Mouse (Mus musculus): Measurements from ENCODE around the gene Gm20696.

Gene Gm20696

DNA sequence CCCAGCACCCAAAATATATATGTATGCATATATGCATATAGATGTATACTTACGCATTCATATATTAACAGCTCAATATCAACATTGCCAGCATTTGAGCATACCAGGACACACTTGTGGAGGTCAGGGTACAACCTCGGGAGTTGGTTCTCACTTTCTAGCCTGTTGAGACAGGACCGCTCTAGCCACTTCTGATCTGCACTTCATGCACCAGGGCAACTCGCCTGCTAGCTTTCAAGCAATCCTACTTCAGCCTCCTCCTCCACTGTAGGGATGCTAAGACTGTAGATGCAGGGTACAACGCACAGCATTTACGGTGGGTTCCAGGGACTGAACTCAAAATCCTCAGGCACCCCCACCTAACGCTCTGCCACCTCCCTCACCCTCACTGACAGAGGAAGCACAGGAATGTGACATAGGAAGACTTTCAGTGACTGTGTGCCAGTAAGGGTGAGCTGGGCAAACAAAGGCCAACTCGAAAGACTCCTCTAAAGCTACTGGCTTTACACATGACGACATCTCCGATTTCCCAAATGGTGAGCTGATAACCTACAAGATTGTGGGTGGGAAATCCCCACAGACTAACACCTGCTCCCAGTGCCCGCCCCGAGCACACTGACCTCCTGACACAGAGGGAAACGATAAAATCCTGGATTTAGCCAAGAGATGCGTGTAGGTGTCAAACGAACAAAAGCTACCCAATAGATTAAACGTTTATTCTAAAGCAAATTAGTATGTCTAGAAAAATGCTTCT is 237.0 kb downstream of the Gm20696 start:
- DNase-seq: no peak

DNA sequence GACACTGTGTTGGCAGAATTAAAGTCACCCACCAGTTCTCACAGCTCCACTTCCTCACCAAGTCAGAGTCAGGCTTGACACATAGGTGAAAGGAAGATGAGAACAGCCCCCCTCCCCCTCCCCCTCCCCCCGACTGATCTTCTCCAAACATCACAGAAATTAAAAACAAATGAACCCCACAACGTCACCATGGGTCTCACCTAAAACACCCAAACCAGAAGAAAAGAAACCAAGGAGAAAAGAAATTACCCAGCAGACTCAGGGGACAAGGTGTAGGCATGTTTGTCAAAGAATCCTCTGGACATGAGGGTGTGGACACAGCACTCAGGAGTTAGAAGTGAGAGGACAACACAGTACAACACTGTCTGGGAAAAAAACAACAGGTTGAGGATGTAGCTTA is 237.6 kb downstream of the Gm20696 start:
- no peak for DNase-seq

DNA sequence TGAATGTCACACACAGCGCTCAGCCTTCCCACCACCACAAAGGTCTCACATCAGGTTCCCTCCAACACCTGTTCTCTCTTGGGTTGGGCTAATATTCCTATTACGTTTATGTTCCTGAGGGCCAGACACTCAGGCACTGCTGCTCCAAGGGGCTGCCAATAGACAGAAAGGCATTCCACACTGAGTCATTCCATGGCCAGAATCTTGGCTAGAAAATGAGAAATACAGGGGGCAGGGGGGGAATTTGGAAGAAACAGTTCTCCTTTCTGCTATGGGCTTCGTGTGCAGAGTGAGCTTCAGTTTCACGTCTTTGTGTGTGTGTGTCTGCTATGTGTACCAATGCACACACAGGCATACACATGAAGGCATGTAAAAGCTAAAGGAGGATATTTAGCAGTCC is 239.3 kb downstream of the Gm20696 start:
- DNase-seq: no peak

DNA sequence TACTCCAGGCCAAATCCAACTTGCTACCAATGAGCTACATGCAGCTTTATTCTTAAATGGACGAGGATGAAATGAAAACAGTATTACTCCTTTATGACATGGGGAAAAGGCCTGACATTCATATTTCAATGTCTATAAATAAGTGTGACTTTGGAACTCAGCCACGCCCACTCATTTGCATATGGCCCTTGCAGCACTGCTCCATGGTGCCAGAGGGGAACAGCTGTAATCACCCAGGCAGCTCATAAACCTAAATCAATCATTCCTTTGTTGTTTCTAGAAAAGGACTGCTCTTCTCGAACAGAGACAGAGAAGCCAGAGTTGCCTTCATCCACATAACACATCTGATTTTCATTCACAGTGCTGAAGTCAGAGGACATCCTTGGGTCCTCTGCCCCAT is 241.6 kb downstream of the Gm20696 start:
- DNase-seq: no peak

DNA sequence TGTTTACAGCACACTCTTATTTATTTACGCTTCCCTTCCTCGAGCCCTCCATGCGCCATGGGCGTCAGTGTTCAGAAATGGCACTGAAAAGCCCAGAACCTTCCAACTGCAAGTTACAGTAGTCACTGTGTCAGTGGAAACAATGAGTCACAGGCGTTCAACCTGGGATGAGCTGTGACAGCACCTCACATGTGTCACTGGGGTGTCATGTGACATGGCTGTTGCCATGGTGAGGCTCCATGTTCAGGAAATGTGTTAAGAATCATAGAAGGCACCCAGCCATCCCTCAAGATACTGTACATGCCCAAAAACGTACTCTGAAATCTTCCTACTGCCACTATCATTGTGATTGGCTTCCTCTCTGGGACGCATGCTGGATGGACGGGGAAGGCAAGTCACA is 245.9 kb downstream of the Gm20696 start:
- no peak for DNase-seq

DNA sequence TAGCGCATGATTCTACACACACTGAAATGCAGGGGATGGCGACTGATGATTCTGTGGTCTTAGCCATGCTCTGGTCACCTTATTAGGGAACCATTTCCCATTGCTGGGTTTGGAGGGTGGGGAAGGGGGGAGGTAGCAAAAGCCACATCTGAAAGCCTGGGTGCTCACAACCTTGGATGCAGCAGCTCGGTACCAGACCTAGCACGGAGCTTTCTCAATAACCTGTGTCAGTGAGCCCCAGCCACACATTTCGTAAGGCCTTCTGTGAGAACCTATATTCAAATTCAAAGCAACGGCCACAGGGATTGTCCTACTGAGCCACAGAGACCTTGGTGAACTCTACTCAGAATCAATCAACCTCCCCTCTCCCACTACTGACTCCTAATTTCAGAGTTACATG is 254.0 kb downstream of the Gm20696 start:
- DNase-seq: no peak

DNA sequence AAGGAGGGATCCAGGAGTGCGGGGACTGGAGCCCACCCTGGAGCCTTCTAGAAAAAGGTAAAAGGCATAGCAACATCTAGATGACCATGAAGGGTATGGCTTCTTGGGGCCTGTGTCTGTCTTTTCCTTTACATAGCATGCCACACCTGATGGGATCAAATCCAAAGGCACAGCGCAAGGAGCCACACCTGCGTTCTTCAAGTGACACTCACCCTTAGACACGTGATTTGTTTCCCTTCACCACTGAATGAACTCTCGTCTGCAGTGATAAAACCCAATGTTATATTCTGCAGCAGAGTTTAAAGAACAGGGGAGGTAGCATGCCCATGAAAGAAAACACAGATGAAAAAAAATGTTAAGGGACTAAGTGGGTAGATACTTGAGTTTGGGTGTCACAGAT is 257.0 kb downstream of the Gm20696 start:
- DNase-seq: no peak

DNA sequence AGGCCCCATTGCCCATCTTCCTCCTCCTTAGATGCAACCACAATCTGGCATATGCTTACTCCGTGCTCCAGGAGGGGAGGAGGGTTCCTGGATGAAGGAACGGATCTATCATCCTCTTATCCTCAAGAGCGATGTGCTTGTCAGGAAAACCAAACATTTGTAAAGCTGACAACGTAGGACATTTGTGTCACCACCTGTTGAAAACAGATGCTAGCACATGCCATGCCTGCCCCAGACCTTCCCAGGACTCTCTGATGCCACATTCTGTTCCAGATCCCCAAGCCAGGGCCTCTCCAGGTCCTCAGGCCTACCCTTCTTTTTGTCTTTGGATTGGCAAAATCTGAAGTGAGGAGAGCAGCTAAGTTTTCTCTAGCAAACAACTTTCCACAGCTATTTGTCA is 257.7 kb downstream of the Gm20696 start:
- no peak for DNase-seq

DNA sequence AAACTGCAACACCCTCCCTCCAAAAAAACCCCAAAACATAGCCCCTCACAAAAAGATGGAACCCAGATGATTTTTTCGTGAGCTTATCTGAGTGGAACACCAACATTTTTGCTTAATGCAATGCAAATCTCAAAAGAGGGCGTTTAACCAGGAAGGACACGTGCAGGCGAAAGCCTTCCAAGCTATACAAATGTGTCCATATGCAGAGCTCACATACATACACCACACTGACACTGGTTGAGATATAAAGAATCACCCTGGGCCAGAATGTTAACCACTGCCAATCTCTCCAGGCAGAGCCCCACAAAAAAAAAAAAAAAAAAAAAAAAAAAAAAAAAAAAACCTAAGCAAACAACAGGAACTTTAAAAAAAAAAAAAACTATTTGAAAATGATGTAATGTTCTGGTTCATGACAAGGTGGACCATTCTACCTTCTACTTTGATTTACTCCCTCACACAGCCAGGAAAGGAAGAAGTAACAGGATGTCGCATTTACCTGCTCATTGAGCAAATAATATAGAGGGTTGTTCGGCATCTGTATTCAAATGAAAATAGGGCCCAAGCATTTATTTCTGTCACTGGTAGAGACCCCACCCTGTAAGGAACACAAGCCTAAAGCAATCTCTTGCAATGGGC is 262.7 kb downstream of the Gm20696 start:
- DNase-seq: no peak

DNA sequence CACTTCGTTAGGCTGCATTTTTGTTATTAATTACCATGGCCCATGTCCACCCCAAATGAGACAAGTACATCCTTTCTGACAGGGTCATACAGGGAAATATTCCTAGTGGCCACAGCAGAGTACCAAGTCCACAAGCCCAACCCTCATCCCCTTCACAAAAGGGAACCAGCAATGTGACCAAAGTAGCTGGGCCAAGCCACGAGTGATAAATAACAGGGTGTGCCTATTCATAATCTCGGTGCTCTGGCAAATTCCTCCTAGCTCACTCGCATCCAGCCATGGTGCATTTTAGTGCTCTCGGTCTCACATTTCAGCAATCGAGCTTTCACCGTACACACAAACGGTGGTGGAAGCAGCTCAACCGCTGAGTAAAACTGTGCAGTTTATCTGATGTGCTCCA is 263.7 kb downstream of the Gm20696 start:
- DNase-seq: no peak

DNA sequence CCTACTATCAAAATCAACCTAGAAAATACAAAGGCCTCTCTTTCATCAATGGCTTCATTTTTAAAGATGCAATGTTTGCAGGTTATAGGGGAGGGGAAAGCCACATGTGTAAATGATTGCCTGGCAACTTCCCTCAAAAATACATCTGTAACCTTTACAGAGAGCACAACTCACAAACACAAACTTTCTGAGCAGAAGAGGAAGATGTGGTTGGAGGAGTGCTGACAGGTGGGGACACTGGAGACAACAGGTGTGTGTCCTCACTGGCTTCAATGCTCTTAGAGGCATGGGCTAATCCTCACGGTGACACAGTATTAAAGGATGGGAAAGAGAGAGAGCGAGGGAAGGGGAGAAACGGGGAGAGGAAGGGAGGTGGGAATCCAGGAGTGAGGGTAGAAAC is 264.2 kb downstream of the Gm20696 start:
- no peak for DNase-seq

DNA sequence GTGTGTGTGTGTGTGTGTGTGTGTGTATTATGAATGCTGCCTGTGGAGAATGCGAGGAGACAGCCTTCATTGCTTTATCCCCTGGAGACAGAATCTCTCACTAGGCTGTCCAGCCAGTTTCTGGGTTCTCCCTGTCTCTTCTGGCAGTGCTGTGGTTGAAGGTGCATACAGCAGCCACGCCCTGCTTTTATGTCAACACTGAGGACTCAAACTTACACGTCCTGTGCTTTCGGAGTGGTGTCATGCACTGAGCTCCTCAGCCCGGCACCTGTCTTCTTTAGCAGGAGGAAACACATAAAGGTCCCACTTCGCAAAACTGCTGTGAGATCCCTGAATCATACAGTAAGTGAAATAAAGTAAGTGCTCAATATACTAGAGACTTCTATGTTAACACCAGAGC is 264.8 kb downstream of the Gm20696 start:
- DNase-seq: no peak

DNA sequence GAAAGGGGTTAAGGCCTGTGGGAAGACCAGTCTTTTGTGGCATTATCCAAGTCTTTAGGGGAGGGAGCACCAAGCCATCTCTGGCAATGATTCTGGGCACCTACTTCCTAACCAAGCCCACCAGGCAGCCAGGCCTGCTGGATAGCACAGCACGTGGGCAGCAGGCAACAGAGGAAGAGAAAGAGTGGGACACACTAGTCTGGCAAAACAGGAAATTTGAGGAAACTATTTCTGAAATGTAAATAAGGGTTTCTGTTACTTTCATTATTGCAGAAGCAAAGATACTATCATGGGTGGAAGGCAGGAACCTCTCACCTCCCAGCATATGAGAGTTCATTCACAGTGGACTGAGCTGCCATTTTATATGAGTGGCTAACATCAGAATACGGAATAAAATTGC is 265.4 kb downstream of the Gm20696 start:
- no peak for DNase-seq

DNA sequence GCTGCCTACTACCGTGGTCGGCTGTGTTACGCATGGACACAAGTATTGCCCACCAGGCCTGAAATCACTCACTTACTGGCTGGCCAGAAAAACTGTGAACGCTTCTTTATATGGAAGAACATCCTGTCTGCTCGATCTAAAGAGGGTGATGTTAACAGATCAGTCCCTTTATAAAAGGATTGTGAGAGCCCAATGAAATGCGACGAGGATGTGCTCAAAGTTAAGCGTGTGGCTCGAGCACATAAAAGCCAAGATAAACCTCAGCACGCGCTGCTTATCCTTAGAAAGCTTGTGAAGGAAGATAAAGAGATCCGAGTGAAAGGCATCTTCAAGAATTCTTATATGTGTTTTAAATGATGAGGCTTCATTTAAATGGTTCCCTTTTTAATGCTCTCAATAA is 270.9 kb downstream of the Gm20696 start:
- no peak for DNase-seq

DNA sequence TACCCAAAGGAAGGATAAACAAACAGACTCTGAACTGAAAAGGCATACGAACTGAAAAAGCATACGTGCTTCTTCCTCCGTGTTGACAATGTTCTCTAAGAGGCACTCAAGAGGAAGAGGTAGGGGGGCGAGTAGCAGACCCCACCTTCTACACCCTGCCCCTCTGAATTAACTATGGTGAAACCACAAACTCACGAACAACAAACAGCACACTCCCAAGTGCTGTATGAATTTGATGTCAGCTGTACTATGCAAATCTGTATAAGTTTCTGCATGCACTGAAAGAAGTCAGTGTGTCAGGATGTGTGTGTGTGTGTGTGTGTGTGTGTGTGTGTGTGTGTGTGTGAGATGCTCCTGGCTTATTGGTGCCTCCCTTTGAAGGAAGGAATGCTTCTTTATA is 271.8 kb downstream of the Gm20696 start:
- DNase-seq: no peak

DNA sequence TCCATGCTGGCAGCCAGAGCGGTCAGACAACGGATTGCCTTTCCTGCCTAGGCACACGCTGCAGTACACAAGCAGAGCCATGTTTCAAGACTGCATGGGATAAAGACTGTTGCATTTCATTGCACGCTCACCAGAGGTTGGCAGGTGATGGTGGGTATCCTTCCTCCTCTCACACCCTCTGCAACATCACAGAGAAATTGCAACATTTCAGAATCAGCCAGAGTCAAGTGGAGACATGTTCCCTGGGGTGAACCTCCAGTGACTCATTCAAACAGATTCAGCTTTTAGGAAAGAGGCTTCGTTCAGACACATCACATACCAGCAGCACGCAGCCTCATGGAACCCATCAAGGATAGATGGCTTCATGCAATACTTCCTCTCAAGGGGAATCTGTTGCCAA is 274.1 kb downstream of the Gm20696 start:
- no peak for DNase-seq

DNA sequence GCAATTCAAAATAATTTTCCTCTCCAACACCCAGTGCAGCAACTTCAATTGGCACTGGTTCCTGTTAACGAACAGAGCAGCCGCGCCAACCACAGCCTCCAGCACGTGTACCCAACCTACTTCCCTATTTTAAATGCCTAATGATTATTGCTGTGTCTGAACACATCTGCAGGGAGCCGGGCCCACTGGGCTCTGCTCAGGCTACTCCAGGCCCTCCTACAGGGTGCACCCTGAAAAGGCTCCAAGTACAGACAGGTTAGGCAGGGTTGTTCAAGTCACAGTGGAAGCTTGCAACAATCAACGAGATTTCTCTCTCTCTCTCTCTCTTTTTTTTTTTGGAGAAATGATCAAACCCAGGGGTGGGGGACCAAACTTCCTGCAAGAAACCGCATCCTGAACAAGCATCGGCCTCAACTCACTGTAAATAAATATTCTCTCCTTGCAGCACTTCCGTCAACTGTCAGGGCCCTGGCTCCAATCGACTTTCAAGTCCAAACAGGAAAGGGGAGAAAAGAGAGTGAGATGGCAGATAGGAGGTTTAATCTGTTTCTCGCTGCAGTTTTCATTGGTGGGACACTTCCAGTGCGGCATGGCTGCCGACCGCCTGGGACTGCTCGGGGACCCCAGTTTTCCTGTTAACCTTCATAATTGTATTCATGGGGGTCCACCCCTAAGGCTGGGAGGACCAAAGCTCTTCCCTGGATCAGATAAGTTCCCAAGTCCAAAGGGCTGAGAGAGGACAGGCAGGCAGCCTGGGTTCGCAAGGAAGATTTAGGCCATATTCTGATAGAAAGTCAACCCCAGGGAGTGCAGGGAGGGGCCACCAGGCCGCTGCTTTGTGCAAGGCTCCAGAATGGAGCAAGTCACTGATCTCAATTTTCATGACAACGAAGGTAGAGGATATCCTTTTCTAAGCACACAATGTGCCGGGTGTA is 277.6 kb downstream of the Gm20696 start:
- no peak for DNase-seq

DNA sequence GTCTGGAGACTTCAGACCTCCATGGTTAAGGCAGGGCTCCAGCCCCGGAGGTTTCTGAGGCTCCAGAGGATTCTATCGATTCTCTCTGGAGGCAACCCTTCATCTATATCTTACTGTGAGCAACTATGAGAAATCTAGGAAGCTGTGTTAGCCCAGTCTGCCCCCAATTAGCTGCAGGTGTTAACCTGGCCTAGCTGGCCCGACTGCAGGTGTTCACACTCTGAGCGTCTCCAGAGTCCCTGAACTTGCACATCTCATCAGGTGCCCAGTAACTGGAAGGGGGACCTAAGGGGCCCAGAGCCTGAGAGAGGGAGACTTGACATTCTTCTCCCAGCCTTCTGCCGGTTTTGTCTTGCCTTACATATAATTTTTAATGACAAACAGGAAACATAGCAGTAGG is 278.6 kb downstream of the Gm20696 start:
- DNase-seq: no peak

DNA sequence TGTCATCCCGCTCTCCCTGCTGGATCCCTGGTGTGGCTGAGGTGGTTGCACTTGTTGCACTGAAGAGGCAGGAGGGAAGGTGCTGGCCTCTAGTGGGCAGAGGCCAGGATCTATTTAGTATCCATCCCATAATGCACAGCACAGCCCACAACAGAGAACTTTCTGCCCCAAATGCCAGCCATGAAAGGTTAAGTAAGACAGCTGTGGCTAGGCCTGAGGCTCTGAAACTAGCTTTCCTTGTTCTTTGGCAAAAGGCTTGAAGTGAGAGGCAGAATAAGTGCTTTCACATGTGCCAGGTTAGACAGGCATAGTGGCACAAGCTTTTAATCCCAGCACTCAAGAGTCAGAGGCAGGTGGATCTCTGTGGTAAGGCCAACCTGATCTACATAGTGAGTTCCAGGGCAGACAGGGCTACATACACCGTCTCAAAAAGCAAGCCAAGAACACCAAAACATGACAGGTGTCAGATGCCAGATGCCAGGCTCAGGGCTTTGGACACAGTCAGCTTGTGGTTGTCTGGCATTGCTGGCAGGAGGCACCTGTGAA is 281.5 kb downstream of the Gm20696 start:
- DNase-seq: peak; percentile 12

DNA sequence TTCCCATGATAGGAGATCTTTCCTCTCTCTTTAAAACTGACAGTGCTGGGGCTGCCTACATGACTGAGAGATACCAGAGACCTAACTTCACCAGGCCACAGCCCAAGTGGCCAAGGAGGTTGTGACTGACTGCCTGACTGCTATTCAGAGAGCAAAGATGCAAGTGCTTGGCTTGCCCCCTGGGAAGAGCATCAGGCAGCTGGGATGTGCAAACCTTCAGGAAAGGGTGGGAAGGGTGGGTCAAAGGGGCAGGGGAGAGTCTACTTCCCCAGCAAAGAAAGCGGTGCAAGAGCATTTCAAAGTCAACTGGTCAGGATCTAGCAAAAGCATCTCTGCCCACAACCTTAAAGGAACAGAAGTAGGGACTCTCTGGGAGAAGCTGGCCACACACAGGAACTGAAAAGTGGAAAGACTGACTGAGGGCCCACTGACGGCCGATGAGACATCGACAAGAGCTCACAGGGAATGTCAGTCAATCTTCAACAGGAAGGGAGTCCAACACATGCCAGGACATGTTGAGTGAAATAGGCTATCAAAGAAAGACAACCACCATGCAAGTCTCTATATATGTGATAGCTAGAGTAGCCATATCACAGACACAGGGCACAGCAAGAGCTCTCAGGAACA is 282.6 kb downstream of the Gm20696 start:
- DNase-seq: no peak

DNA sequence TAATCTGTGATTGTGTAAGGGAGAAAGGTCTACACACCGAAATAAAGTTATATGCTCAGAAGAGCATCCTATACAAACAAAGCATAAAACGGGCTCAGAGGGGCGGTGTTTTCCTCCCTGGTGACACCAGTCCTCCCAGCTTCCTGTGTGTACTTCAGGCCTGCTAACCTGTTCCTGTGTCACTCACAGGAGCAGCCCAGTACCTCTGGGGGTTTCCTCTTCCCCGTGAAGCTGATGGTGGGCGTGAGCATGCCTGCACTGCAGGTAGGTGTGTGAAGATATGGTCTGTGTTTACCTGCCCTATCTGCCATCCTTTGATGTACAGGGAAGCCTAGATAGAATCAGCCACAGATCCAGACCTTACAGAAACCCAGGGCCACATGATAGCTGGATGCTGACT is 286.5 kb downstream of the Gm20696 start:
- DNase-seq: no peak

DNA sequence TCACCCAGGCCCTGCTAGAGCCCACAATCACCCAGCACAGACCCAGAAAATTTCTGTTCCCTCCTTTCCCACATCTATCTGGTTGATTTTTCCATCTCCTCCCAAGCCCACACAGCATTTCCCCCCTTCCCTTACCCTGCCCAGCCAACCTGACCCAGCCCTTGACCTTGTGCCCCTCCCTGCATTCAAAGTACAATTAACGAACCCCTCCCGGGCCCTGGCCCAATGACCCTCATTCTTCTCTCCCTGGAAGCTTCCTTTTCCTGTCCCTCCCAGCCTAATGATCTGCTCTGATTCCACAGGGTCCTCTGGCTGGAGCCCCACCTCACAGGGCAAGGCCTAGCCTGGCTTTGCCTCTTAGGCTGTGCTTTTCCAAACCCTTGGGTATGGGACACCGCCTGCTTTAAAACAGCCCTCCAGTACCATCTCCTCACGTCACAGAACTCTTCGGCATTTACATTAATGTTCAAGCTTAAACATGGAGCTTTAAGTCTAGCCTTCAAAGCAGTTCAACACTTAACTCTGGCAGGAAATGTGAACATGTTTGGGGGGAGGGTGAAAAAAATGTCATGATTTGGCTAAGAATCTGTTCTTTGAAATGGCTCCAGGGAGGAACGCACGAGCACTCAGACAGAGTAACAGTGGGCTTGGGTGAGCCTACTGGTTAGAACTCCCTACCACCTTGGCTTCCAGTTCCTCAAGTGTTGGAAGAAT is 287.4 kb downstream of the Gm20696 start:
- no peak for DNase-seq

Measured in cerebellum, adult 8-10 months (tissue).